Mouse (Mus musculus): Measurements from ENCODE around the gene Dcaf4.
A peak's percentile ranks its signal among the peaks of the same experiment; 100 is the strongest.

The Dcaf4 gene

GRCm38 (mm10) chr12:83551305-83551704 is 31.0 kb downstream of the Dcaf4 start:
- DNase-seq (ENCODE audit: low read depth), result no peak

DNA sequence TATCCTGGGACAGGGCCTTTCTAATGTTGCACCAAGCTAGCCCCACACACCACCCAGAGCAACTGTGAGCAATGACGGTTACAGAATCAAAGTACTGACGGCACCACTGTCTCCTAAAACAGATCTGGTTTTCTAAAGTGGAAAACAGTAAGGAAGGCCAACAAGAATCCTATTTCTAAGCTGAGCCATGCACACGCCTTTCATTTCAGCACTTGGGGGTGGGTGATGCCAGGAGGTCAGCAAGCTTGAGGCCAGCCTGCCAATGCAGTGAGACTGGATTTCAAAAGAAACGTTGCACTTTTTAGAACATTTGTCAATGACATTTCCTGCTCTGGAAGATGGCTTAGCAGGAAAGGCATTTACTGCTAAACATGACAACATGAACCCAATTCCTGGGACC is 33.5 kb downstream of the Dcaf4 start:
- DNase-seq (ENCODE audit: low read depth), result no peak

DNA sequence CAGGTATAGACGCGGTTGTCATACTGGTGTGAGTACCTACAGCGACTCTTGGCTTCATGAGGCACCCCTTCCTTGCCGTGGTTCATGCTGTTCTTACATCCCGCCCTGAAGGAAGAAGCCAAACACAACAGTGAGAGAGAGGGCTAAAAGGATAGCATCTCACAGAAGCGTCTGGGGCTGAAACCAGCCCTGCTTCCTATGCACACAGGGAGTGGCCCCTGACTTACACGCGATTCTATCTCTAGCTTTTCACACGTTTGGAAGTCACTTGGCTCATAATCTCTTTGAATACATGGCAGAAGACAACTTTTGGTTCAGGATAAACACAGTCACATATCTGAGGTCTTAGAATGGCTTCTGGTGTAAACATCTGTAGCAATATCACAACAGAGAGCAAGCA is 35.3 kb downstream of the Dcaf4 start:
- no peak for DNase-seq (ENCODE audit: low read depth)

GRCm38 (mm10) chr12:83558496-83558895 is 38.2 kb downstream of the Dcaf4 start:
- no peak for DNase-seq (ENCODE audit: low read depth)

- peak; percentile 27 for DNase-seq (ENCODE audit: low read depth)
Measured at GRCm38 (mm10) chr12:83560189-83560588, 39.9 kb downstream of the Dcaf4 start.

GRCm38 (mm10) chr12:83562589-83562988 is 42.3 kb downstream of the Dcaf4 start:
- no peak for DNase-seq (ENCODE audit: low read depth)

- DNase-seq (ENCODE audit: low read depth), result no peak
Measured at GRCm38 (mm10) chr12:83569866-83570265, 49.6 kb downstream of the Dcaf4 start.

- no peak for DNase-seq (ENCODE audit: low read depth)
Measured at GRCm38 (mm10) chr12:83572717-83573116, 52.5 kb downstream of the Dcaf4 start.

- DNase-seq (ENCODE audit: low read depth), result no peak
Measured at GRCm38 (mm10) chr12:83577445-83577844, 57.2 kb downstream of the Dcaf4 start.

DNA sequence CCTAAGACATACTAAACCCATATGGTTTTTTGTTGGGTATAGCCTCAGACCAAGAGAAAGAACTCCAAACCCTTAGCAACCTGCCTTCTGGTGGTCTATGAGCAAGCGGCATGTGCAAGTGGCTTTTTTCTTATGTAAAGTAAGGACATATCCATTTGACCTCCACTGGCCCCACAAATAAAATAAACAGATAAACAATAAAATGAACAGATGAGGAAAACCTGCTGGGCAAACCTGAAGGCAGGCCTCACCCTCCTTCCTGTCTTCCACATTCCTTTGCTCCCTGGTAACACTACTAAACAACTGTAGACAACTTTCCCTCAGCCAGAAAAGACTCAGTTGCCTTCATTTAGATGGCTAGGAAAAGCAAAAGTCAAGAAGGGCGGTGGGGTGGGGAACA is 58.1 kb downstream of the Dcaf4 start:
- DNase-seq (ENCODE audit: low read depth), result no peak

DNA sequence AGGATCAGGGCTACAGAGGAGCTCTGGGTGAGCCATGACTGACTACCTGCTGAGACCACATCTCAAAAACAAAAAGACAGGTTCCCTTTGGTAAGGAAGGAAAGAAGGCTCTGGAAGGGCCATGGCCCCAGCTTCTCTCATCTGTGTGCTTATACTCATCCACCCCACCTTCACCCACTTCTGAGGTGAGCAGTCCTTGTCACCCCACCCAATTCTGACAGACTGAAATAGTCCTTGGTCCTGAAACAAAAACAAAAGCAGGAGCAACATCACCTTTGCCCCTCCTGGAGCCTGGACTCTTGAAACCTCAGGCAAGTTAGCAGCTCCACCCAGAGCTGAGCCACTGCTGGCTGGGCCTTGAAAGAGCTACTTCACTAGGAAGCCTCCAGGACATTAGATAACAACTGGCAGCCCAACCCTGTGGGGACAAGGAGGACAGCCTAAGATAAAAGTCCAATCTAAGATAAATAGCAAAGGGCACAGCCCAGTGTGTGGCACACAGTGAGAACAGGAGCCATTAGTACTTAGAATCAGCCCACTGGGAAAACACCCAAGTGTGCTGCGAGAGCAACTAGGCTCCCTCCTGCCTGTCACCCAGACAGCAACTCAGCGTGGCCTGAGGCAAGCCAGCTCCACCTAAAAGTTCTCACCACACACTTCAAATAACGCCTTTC is 58.8 kb downstream of the Dcaf4 start:
- DNase-seq (ENCODE audit: low read depth), result no peak

- DNase-seq (ENCODE audit: low read depth), result no peak
Measured at GRCm38 (mm10) chr12:83580283-83580682, 60.0 kb downstream of the Dcaf4 start.

DNA sequence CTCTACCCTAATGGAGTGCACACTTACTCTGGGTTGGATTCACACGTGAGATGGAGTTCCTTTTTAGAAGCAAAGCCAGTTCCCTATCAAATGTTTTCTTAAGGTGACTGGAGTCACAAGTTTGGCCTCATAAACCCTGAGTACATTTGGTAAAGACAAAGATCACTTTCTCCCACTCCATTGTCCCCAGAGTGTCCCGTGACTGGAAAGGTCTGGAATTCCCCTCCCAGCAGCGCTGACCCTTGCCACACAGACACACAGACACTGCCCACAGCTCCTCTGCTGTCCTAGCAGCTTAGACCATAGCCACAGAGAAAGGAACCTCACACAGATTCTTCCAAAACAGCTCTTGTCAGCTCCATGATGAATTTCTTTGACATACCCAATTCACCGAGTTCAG is 61.8 kb downstream of the Dcaf4 start:
- DNase-seq (ENCODE audit: low read depth), result no peak

DNA sequence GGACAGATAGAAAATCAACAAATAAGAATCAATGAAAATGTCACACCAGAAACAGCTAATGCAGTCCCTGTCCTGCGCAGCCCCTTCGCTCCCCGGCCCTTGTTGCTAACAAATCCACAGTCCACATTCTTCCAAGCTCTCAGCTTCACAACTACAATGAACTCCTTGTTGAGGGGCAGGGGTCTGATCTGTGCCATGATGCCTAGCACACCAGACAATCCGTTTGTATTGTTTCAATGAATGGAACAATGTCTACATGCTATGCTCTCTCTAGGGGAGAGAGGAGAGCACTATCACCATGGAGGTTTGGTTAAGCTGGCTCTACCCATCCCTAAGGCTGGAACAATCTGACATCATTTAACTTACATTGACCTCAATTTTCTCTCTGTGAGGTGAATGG is 62.5 kb downstream of the Dcaf4 start:
- DNase-seq (ENCODE audit: low read depth), result no peak

GRCm38 (mm10) chr12:83586628-83587027 is 66.4 kb downstream of the Dcaf4 start:
- no peak for DNase-seq (ENCODE audit: low read depth)
